Mouse (Mus musculus) thymus, postnatal 10 days (tissue): ENCODE data around the gene Cend1.

Experiments
- DNase-seq, 2 experiments: peaks; one replicate each; pipeline ENCODE4 v3.0.0; 2021; ENCODE audit warnings: low spot score in 2 of 2

Gene Cend1

GRCm38 (mm10) chr7:141429310-141429709, at the start of gene Cend1:
Cend1 (minus strand) TSS chr7:141429491.
- no peak for DNase-seq

- no peak for DNase-seq
Measured at GRCm38 (mm10) chr7:141478270-141478748, 49.0 kb upstream of the Cend1 start.

GRCm38 (mm10) chr7:141477578-141478269, 48.4 kb upstream of the Cend1 start:
- no peak for DNase-seq

GRCm38 (mm10) chr7:141476981-141477370, 47.7 kb upstream of the Cend1 start:
- no peak for DNase-seq

GRCm38 (mm10) chr7:141476226-141476980, 47.1 kb upstream of the Cend1 start:
- DNase-seq = no peak

DNA sequence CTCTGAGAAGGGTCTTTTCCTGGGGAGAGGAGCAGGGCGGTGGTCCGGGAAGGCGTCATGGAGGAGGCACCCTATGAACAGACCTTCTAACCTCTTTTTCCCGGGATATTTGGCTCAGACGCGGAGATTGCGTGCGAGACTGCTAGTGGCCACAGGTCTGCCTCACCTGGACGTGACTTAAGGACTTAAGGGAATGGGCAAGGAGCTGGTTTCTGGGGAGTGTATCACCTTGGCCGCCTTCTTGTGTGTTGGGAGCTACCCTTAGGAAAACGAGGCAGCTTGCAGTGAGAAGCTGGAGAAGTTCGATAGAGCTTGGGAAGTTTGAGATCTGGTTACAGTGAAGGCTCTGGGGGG, 46.5 kb upstream of the Cend1 start:
- no peak for DNase-seq

GRCm38 (mm10) chr7:141475011-141475804, 45.9 kb upstream of the Cend1 start, which contains the start of the genes Polr2l and Tspan4:
Polr2l (minus strand) TSS chr7:141475132.
Tspan4 (plus strand) TSS chr7:141475240.
- peak; percentile 79 to 86 for DNase-seq

DNA sequence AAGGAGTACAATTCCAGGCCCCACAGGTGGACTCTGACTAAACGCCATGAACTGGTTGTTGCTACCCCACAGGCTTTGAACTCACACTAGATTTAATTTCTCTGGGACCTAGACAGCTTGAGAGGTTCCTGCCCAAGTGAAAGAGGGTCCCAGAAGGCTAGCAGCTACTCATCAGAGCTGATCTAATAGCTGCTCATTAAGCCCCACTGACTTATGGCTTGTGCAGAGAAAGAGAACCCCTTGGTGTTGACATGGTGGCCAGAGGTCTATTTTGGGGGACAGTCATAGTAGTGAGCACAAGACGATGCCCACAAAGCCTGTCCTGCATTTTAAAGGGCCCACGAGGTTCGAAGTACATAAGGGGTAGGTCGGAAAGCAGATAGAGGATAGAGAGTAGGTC, 44.9 kb upstream of the Cend1 start:
- no peak for DNase-seq

DNA sequence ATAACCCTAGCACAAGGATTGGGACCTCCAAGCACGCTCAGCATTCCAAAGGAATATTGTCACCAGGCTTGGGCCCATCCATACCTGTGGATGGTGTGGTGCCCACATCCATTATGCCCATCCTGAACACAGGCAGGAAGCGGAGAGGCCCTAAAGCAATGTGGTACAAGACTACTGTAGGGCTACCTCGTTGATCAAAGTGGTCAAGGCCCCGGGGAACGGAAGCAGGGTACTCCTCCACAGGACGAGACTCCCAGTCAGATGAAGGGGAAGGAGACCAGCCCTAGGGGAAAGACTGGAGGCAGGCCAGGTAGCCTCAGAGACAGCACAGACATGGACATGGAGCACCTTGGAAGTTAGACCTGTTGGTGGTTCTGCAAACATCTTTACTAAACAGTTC, 43.5 kb upstream of the Cend1 start:
- no peak for DNase-seq

DNA sequence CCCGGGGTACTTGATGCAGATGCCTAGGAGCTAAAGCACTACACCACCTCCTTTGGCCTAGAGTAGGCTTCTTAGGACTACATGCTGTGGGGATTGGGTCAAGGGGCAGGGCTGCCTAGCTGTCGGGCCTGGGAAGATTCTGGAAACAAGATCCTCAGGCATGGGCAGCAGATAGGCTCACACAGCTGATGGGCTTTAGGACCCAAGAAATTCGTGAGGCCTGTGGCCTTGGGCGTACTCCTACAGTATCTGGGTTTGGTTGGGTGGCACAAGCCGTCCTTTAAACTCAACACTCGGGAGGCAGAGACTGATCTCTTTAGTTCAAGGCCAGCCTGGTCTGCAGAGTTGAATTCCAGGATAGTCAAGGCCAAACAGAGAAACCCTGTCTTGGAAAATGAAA, 42.9 kb upstream of the Cend1 start:
- DNase-seq = no peak

GRCm38 (mm10) chr7:141471236-141471635, 41.9 kb upstream of the Cend1 start:
- no peak for DNase-seq

DNA sequence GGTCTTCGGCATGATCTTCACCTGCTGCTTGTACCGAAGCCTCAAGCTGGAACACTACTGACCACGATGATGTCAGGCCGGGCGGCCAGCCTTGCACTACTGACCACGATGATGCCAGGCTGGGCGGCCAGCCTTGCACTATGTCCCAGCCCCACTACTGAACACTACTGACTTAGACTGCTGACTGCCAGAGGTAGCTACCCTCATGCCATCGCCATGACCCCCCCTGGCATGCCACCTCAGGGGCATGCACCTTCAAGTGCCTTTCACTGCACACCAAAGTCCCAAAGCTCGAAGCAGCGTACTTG, 41.3 kb upstream of the Cend1 start:
- DNase-seq = no peak

DNA sequence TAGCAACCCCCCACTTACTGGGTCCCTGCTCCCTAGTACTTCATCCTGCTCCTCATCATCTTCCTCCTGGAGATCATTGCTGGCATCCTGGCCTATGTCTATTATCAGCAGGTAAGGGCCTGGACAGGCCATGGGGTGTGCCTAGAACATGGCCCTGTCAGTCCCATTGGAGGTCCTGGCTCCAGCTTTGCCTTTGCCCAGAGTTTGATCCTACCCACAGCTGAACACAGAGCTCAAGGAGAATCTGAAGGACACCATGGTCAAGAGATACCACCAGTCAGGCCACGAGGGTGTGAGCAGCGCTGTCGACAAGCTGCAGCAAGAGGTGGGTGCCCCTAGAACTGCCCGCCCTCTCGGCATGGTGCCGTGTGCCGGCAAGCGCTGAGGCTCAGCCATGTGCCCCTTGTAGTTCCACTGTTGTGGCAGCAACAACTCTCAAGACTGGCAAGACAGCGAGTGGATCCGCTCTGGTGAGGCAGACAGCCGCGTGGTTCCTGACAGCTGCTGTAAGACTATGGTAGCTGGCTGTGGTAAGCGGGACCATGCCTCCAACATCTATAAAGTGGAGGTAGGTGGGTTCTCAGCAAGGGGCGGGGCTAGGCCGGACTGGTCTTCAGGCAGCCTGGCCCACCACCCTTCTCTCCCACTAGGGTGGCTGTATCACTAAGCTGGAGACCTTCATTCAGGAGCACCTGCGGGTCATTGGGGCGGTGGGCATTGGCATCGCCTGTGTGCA, 40.8 kb upstream of the Cend1 start:
- DNase-seq = no peak

GRCm38 (mm10) chr7:141469352-141469751, 40.1 kb upstream of the Cend1 start:
- no peak for DNase-seq

DNA sequence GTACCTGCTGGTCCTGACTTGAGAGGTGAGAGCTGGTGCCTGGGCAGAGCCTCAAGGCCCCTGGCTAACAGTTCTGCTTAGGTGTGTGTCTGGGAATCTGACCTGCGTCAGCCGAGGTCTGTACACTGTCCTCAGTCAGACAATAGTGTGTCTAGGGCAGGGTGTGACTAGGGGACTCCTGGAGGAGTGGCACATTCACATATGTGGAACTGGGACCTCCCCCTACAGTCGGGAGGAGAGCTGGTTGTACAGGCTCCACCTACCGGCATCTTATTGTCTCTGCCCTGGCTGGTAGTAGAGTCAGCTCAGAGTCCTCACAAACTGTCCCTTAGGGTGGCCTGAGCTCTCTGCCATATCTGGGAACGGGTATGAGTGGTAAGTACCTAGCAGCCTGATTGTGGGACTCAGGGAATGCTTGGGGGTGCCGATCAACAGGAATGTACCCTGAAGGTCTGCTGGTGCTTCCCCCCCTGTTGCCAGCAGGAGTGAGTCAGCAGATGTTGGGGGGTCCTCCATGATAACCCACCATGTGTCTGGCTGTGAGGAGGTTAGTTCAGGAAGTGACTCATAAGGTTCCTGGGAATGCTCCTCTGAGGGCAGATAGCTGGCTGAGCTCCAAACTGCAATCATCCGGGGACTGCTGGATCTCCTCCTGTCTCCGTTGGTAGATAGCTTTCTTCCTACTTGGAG, 39.4 kb upstream of the Cend1 start:
- DNase-seq = peak; percentile 42 to 57

DNA sequence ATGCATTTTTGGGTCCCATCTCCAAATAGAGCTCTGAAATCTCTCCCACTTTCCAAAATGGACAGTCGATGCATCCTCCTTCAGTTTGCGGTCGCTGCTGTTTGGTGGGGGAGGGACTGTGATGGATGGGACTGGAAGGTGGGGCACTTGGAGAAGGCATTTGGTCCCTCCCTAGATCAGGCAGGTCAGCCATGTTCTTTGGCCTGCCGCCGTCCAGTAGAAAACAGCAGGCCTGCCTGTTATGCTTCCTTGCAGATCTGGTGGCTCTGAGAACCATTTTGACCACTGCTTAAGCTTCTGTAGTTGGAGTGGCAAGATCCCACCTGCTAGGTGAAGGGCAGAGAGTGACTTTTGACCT, 38.9 kb upstream of the Cend1 start:
- no peak for DNase-seq

- peak in 1 of 2 experiments; percentile 52 for DNase-seq
Measured at GRCm38 (mm10) chr7:141467230-141468030, 38.1 kb upstream of the Cend1 start, which contains the start of gene Cd151. Cd151 (plus strand) TSS chr7:141467392.

DNA sequence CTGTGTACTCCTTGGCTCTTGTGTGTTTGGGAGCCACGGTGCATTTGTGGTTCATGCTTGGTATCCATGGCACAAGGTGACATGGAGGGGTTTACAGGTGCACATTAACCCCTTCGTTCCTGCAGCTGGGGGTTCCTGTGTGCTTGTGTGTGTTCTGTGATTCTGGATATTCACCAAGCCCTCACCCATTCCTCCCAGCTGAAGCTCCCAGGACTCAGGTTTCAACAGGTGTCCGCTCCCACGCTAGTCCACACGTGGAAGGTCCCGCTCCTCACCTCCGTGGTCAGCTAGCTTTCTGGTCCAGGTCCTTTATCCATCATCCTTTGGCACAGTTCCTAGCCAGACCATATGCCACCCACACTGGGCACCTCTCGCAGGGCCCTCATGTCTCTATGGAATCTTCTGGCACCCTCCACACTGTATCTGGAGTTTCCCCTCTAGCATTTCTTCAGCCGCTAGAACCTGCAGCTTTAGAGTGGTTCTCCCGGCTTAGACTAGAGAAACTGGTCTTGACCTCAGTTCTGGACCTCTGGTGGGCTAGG, 37.4 kb upstream of the Cend1 start:
- DNase-seq = no peak

GRCm38 (mm10) chr7:141466045-141466394, 36.7 kb upstream of the Cend1 start:
- no peak for DNase-seq

- DNase-seq = no peak
Measured at GRCm38 (mm10) chr7:141465388-141466044, 36.2 kb upstream of the Cend1 start.
